8 mouse cellular contexts compared by ENCODE assay signal in the genomic region with DNA sequence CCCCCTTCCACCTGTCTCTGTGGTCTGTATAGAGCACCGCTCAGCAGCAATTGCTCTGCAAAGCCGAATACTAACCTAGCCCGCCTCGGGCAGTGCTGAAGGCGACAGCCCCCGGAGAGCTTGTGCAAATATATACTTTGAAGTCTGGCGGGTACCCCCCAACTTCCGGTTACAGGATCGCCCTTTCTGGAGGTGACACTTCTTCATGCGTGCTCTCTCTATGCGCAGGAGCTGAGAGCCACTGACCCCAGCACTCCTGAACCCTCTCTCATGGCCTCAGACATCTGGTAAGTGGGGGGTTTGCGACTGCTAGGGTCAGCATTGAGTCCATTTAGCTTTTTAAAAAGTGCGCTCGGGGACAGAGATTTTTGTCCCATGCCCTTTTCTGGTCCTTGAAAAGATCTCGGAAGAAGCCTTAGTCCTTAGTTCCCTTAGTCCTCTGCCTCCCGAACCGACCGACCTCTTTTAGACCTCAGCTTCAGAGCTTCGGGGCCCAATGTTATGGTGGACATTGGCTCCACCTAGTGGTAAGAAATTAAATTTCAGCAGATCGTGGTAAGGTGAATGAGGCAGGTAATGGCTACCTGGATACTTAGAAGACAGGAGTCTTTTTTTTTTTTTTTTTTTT. TPM values are rescaled to one million over a fixed set of nuclear protein-coding genes. Genes with fewer than 3 reads are reported as not detected.
A peak's percentile ranks its signal among the peaks of the same experiment; 100 is the strongest.
DNase-seq lines count a peak whose midpoint lies in the region; ATAC-seq and TF ChIP-seq lines count a peak whose summit lies in the region.

No protein-coding gene starts in this region.

- peak; percentile 88 for TF ChIP-seq CTCF in forebrain, postnatal 0 days (IDR thresholded peaks at IDR 0.05; ENCODE audit: low read depth)

- peak; percentile 91 for ATAC-seq in forebrain, postnatal 0 days
- peak; percentile 70 for ATAC-seq in megakaryocyte-erythroid progenitor cell, adult 5-6 weeks (replicated peaks; ENCODE audit: low FRiP score, low TSS enrichment, poor library complexity, severe bottlenecking)

- 0 out of 2 replicates have a peak overlapping the region, but pooled peaks have one; percentile 2 for H3K9ac ChIP-seq in forebrain, postnatal 0 days

- H3K27me3 ChIP-seq in forebrain, postnatal 0 days (ENCODE audit: insufficient read depth, low read length): no peaks in the 10 kb centered on the region

- intact Hi-C loops in left cerebral cortex, postnatal 25 days (cut with DNase I): loop anchor here (1.0 to 2.0 kb wide), 4 partner anchors 63 to 339 kb away; a partner anchor contains a TSS

- no peak overlapping the region for H3K27ac ChIP-seq in forebrain, postnatal 0 days (ENCODE audit: low read depth, low read length)

- H3K36me3 ChIP-seq in forebrain, postnatal 0 days (ENCODE audit: insufficient read depth): no peaks in the 10 kb centered on the region

- H3K4me1 ChIP-seq in forebrain, postnatal 0 days (ENCODE audit: insufficient read depth): 0 out of 2 replicates have a peak, but pooled peaks cover 2% of the 10 kb centered on the region

- H3K9me3 ChIP-seq in forebrain, postnatal 0 days (ENCODE audit: low read length): no peaks in the 10 kb centered on the region

- peak; percentile 73 to 87 for DNase-seq in adrenal gland, adult (ENCODE audit: inconsistent age in 2 of 2, low spot score in 1 of 2)
- no peak for DNase-seq in adrenal gland, postnatal 4 days (ENCODE audit: low spot score in 2 of 2)
- DNase-seq in cerebellum, adult 18-20 months: peak; percentile 78 to 80
- DNase-seq in forebrain, postnatal 0 days: peak; percentile 88
- DNase-seq in induced T-regulatory cell, adult 2 months (ENCODE audit: low read depth): peak; percentile 91
- DNase-seq in left cerebral cortex, postnatal 25 days (ENCODE audit: low spot score in 2 of 2): peak; percentile 62 to 77
- peak; percentile 42 for DNase-seq in right cerebral cortex, postnatal 4 days

- H3K4me3 ChIP-seq in forebrain, postnatal 0 days (ENCODE audit: low read depth, low read length): peak overlapping the region; percentile 39

- WGBS in forebrain, postnatal 0 days: 3% methylated on average over 20 of the region's 20 CpGs

- peak overlapping the region; percentile 56 for H3K4me2 ChIP-seq in forebrain, postnatal 0 days (ENCODE audit: low read depth)

RNA-seq across cellular contexts. Expression of a gene that starts 8.1 kb away (rescaled TPM):
- 1,000 to 10,000 TPM; 2,307 to 2,341 TPM for total RNA-seq in adrenal gland, postnatal 4 days (2021)
- total RNA-seq in forebrain, postnatal 0 days (2014; rRNA removed): 0.29 and 1.2 TPM in 2 replicates
- polyA plus RNA-seq in forebrain, postnatal 0 days (2015; fragmentation: Nextera tagmentation; extraction: Ambion mirVana): 0.77 and 0.88 TPM in 2 replicates
- 1 to 10 TPM; 3.5 to 6.7 TPM for total RNA-seq in left cerebral cortex, postnatal 25 days (2021)
- total RNA-seq in megakaryocyte-erythroid progenitor cell, adult 5-6 weeks (2014; fragmentation: Nextera tagmentation): not detected in 2 replicates
- total RNA-seq in megakaryocyte-erythroid progenitor cell, adult 5-6 weeks (2017): not detected in 2 replicates

RNA-seq across cellular contexts. Expression of a gene that starts 58.2 kb away (rescaled TPM):
- total RNA-seq in adrenal gland, postnatal 4 days (2021): 10 to 100 TPM; 15.1 to 16.1 TPM
- 27.2 and 43.0 TPM in 2 replicates for total RNA-seq in forebrain, postnatal 0 days (2014; rRNA removed)
- polyA plus RNA-seq in forebrain, postnatal 0 days (2015; fragmentation: Nextera tagmentation; extraction: Ambion mirVana): 2.4 and 3.2 TPM in 2 replicates
- 100 to 1,000 TPM; 139 to 145 TPM for total RNA-seq in left cerebral cortex, postnatal 25 days (2021)
- 0.59 TPM in 1 of 2 replicates, not detected in the other for total RNA-seq in megakaryocyte-erythroid progenitor cell, adult 5-6 weeks (2014; fragmentation: Nextera tagmentation)
- not detected in 2 replicates for total RNA-seq in megakaryocyte-erythroid progenitor cell, adult 5-6 weeks (2017)

Comparison
In these comparisons a context has a peak if more than half of its experiments do, and no peak if none do; other contexts are left out.
1. DNase-seq: peak in adrenal gland, adult (2 of 2), cerebellum, adult 18-20 months (2 of 2), forebrain, postnatal 0 days (single experiment), induced T-regulatory cell, adult 2 months (single experiment), left cerebral cortex, postnatal 25 days (2 of 2) and right cerebral cortex, postnatal 4 days (single experiment); none in adrenal gland, postnatal 4 days (0 of 2).
2. RNA of a gene that starts 8.1 kb away (total RNA-seq): 2,307 to 2,341 TPM in adrenal gland, postnatal 4 days; 3.5 to 6.7 TPM in left cerebral cortex, postnatal 25 days, 0.29 to 1.2 TPM in forebrain, postnatal 0 days and not detected in megakaryocyte-erythroid progenitor cell, adult 5-6 weeks; every median in the first group is over 100 times any median in the second.
3. RNA of a gene that starts 58.2 kb away (total RNA-seq): 139 to 145 TPM in left cerebral cortex, postnatal 25 days, 27.2 to 43.0 TPM in forebrain, postnatal 0 days and 15.1 to 16.1 TPM in adrenal gland, postnatal 4 days; 0.59 TPM in megakaryocyte-erythroid progenitor cell, adult 5-6 weeks; every median in the first group is over 10 times any median in the second.